Mouse (Mus musculus) kidney, postnatal 0 days (tissue): ENCODE data around the gene Gipc1. TPM values are rescaled to one million over a fixed set of nuclear protein-coding genes. Genes with fewer than 3 reads are reported as not detected.

ENCODE experiments used
- ATAC-seq: fragments of 200-750 bp; cut with Nextera tagmentation; replicated peaks from 2 replicates; pipeline ENCODE4 v1.8.0; 2017; ENCODE audit warnings: low read depth, moderate number of reproducible peaks, moderate TSS enrichment, moderate library complexity; ENCODE audit not compliant: low FRiP score
- DNase-seq: peaks from one replicate; pipeline ENCODE4 v3.0.0-alpha.2; 2016; ENCODE audit warnings: low spot score
- H3K27ac ChIP-seq: fragments of 300-500 bp; sonication (generic); 2 replicates; pipeline ENCODE4 v1.5.1; 2014; ENCODE audit warnings: mild to moderate bottlenecking
- H3K27me3 ChIP-seq: fragments of 300-500 bp; sonication (generic); 2 replicates; pipeline ENCODE4 v1.6.1; 2014; ENCODE audit warnings: low read length, mixed read lengths; ENCODE audit not compliant: insufficient read depth
- H3K36me3 ChIP-seq: fragments of 300-500 bp; sonication (generic); 2 replicates; pipeline ENCODE4 v1.6.1; 2014; ENCODE audit warnings: low read length, mixed read lengths; ENCODE audit not compliant: insufficient read depth
- H3K4me1 ChIP-seq: fragments of 300-500 bp; sonication (generic); replicated peaks from 2 replicates; pipeline ENCODE4 v1.6.1; 2014; ENCODE audit warnings: antibody characterized with exemption, low read length, mixed read lengths; ENCODE audit not compliant: insufficient read depth
- H3K4me2 ChIP-seq: fragments of 300-500 bp; sonication (generic); 2 replicates; pipeline ENCODE4 v1.6.1; 2014; ENCODE audit warnings: mild to moderate bottlenecking, low read length, moderate library complexity, mixed read lengths
- H3K4me3 ChIP-seq: fragments of 300-500 bp; sonication (generic); replicated peaks from 2 replicates; pipeline ENCODE4 v1.5.1; 2014; ENCODE audit warnings: low read depth, low read length
- H3K9ac ChIP-seq: fragments of 300-500 bp; sonication (generic); 2 replicates; pipeline ENCODE4 v1.6.1; 2014; ENCODE audit warnings: low read depth, low read length
- H3K9me3 ChIP-seq: fragments of 300-500 bp; sonication (generic); replicated peaks from 2 replicates; pipeline ENCODE4 v1.6.1; 2016; ENCODE audit warnings: low read length, inconsistent platforms, mixed read lengths
- CTCF ChIP-seq: IDR thresholded peaks from 2 replicates; pipeline ENCODE4 v1.5.1; 2016; ENCODE audit warnings: antibody characterized with exemption, low read depth, mild to moderate bottlenecking, moderate library complexity
- WGBS: fragments of 180-500 bp; shearing (Covaris S2); extraction: QIAGEN DNeasy Blood & Tissue Kit; methylation state at CpG from one replicate; pipeline ENCODE4 v1.1.7; 2014; 5-methylcytosine and 5-hydroxymethylcytosine counted together
- polyA plus RNA-seq: library from polyadenylated mRNA; unstranded; fragments of >200 nt; fragmentation: Nextera tagmentation; extraction: Ambion mirVana; gene quantifications from 2 replicates; pipeline ENCODE4 v1.2.1, GENCODE M21; 2015

The Gipc1 gene
- polyA plus RNA-seq, 1 experiment from 2014 or later = 197 TPM

DNA sequence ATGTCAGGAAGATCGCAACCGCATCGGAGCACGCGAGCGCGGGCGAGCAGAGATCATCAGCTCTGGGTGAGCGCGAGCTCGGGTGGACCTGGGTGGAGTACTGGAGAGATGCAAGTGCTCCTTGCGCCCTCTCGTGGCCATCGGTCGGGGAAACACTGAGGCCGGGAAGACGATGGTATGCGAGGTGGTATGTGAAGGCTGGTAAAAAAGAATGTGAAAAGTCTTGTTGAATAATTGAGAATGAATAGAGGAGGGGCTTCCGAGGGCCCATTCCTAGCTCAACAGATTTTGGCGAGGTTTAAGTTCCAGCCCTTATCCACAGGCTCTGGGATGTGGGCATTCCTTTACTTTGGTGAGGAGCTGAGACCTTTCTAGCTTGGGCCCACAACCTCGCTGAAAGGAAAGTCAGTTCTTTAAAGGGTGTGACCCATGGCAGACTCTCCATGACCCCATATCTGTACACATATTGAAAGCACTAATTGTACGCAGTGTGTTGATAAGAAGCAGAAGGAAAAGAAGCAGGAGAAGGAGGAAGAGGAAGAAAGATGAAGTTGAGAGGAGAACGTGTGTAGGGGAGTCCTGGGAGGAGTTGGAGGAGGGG, 30.0 kb upstream of the Gipc1 start:
- WGBS = 11% methylated on average over 23 of the region's 23 CpGs
- H3K4me2 ChIP-seq = peak overlapping the region; percentile 53
- H3K4me1 ChIP-seq = no peaks in the 10 kb centered on the region
- H3K9ac ChIP-seq = no peak overlapping the region
- H3K27ac ChIP-seq = no peak overlapping the region
- no peaks in the 10 kb centered on the region for H3K9me3 ChIP-seq
- peak; percentile 88 for TF ChIP-seq CTCF
- ATAC-seq (peak; percentile 82), DNase-seq (peak; percentile 91)
- H3K27me3 ChIP-seq = no peaks in the 10 kb centered on the region
- H3K4me3 ChIP-seq = peak overlapping the region; percentile 24
- no peaks in the 10 kb centered on the region for H3K36me3 ChIP-seq

DNA sequence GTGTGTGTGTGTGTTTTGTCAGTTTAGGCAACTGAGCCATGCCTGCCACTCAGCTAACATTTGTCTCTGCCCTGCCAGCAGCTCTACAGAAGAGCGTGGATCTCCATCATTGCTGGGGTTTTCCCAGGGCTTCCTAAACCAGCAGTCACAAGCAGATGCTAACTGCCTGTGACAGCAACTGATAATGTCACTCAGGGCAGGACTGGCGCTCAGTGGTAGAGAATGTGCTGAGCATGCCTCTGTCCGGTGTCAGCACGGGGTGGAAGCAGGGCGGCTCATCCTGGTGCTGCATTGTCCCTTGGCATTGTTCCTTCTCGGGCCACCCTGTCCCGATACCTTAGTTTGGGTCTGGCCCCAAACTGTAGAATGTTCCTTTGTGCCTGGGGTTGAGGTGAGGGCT, 28.9 kb upstream of the Gipc1 start:
- Histone ChIP-seq H3K9ac (no peak overlapping the region), H3K9me3 (no peaks in the 10 kb centered on the region), H3K4me3 (no peak overlapping the region), H3K27ac (no peak overlapping the region), H3K4me2 (no peak overlapping the region), H3K4me1 (no peaks in the 10 kb centered on the region), H3K27me3 (no peaks in the 10 kb centered on the region), H3K36me3 (no peaks in the 10 kb centered on the region)
- ATAC-seq (no peak), DNase-seq (no peak)
- no peak for TF ChIP-seq CTCF
- 92% methylated on average over 7 of the region's 7 CpGs for WGBS

DNA sequence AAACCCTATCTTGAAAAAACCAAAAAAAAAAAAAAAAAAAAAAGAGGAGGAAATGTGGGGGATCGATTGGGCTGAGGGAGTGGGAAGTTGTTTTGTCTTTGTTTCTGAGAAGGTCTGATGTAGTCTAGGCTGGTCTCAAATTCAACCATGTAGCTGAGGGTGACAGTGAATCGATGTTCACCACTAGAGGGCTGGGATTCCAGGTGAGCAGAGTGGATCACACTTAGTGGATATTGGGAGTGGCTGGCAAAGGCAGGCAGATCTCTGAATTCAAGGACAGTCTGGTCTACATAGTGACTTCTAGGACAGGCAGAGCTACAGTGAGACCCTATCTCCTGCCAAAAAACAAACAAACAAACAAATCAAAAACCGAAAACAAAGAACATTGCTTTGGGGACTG, 27.7 kb upstream of the Gipc1 start:
- peak; percentile 79 for TF ChIP-seq CTCF
- no peak overlapping the region for H3K9ac ChIP-seq
- H3K9me3 ChIP-seq = no peaks in the 10 kb centered on the region
- H3K4me3 ChIP-seq = no peak overlapping the region
- DNase-seq (peak; percentile 50), ATAC-seq (no peak)
- H3K4me1 ChIP-seq = no peaks in the 10 kb centered on the region
- no peaks in the 10 kb centered on the region for H3K36me3 ChIP-seq
- H3K4me2 ChIP-seq = no peak overlapping the region
- H3K27me3 ChIP-seq = no peaks in the 10 kb centered on the region
- no peak overlapping the region for H3K27ac ChIP-seq
- WGBS = 38% methylated on average over 3 of the region's 3 CpGs

DNA sequence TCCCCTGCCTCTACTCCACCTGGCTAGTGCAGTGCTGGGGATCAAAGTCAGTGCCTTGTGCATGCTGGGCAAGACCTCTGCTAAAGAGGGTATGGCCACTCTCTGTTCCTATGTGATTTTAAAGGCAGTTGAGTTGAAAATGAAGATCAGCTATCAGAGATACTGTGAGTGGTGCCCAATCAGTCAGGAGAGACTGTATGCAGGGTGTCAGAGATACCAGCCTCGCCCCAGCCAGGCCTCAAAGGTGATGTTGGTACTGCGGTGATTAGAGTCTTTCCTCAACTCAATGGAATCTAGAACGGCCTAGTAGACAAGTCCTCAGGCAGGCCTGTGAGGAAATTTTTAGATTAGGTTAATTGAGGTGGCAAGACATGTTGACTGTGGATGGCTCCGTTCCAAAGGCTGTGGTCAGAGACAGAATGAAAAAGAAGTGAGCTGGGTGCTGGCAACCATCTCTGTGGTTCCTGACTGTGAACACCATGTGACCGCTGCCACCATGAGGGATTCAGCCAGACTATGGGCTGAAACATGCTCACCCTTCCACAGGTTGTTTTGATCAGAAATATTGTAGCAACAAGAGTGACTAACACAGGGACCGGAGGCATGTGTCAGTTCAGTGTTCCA, 26.7 kb upstream of the Gipc1 start:
- DNase-seq (no peak), ATAC-seq (no peak)
- no peak overlapping the region for H3K4me2 ChIP-seq
- 83% methylated on average over 6 of the region's 6 CpGs for WGBS
- no peaks in the 10 kb centered on the region for H3K9me3 ChIP-seq
- no peaks in the 10 kb centered on the region for H3K4me1 ChIP-seq
- H3K9ac ChIP-seq = no peak overlapping the region
- H3K4me3 ChIP-seq = no peak overlapping the region
- H3K36me3 ChIP-seq = no peaks in the 10 kb centered on the region
- H3K27me3 ChIP-seq = no peaks in the 10 kb centered on the region
- no peak overlapping the region for H3K27ac ChIP-seq
- no peak for TF ChIP-seq CTCF

DNA sequence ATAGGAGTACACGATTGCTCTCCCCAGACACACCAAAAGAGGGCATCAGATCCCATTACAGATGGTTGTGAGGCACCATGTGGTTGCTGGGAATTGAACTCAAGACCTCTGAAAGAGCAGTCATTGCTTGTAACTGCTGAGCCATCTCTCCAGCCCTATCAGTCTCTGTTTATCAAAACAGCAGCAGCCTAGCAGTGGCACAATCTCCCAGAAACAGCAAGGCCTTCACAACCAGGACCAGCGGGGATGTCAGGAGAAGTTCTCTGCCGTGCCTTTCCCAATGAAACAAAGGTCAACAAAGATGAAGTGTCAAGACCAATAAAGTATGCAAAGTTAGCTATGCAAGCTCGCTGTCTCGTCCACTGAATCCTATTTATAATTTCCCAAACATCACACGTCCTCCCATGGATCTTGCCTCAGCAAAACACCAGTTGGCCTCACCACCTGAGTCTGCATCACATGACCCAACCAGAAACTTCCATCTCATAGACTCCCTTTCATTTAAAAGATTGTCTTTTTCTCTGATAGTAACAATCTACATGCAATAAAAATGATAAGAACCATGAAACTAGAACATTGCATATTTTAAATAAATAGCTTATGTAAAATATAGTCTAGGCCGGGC, 20.3 kb upstream of the Gipc1 start:
- WGBS = 82% methylated on average over 7 of the region's 7 CpGs
- ATAC-seq = no peak
- H3K4me3 ChIP-seq = no peak overlapping the region
- no peaks in the 10 kb centered on the region for H3K36me3 ChIP-seq
- no peak overlapping the region for H3K4me2 ChIP-seq
- no peak overlapping the region for H3K27ac ChIP-seq
- no peak for TF ChIP-seq CTCF
- no peak overlapping the region for H3K9ac ChIP-seq
- H3K4me1 ChIP-seq = no peaks in the 10 kb centered on the region
- H3K9me3 ChIP-seq = 0 out of 2 replicates have a peak, but pooled peaks cover 4% of the 10 kb centered on the region
- no peaks in the 10 kb centered on the region for H3K27me3 ChIP-seq
- DNase-seq = no peak

DNA sequence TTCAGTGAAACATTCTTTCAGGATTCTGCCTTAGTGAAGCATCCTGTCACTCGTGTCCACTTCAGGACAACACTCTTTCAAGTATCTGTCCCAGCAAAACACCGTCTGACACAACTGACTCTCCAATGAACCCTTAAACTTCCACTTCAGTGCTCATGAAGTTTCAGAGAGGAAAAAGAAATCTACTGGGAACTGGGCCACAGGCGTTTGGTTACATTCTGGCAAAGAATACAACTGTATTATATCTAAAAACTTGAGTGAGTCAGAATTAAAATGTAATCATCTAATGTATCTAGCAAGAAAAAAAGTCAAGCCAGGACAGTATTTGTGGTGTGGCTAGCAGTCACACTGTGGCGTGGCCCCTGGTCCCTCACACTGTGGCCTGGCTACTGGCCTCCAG, 13.6 kb upstream of the Gipc1 start:
- Histone ChIP-seq H3K27ac (no peak overlapping the region), H3K4me1 (no peaks in the 10 kb centered on the region), H3K4me3 (no peak overlapping the region), H3K9me3 (0 out of 2 replicates have a peak, but pooled peaks cover 4% of the 10 kb centered on the region), H3K36me3 (no peaks in the 10 kb centered on the region), H3K9ac (no peak overlapping the region), H3K4me2 (no peak overlapping the region), H3K27me3 (no peaks in the 10 kb centered on the region)
- WGBS = 68% methylated on average over 4 of the region's 4 CpGs
- TF ChIP-seq CTCF = no peak
- DNase-seq (no peak), ATAC-seq (no peak)
